Mouse (Mus musculus): ENCODE results near the gene Stam. TPM values are rescaled to one million over a fixed set of nuclear protein-coding genes. Genes with fewer than 3 reads are reported as not detected.
"Not testable (repeated sequence)": the region's sequence is repeated elsewhere in the genome, so short reads cannot be mapped to it uniquely, and the experiment has no call there.

Stam gene
- polyA plus RNA-seq, 1 experiment from 2014 or later = 63.3 TPM

DNA sequence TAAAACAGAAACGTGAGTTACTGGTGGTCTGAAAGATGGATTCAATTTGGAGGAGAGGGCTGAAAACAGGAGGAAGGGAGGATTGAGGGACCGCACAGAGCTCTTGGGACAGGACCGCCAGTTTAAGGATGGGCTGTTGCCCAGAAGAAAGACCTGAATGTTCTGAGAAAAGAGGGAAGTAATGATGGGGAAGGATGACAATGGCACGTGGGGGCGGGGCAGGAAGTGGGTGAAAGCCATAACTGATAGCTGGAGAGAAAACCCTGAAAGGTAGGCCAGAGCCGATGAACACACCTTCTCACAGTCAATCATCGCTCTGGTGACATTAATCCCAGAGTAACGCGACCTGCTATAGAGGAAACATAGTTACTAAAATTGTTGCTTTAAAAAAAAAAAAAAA, 4.6 kb downstream of the Stam start:
- H3K36me3 ChIP-seq (ENCODE audit: control insufficient read depth, insufficient read depth, low read length); H3K9ac ChIP-seq (ENCODE audit: low read depth, low read length); H3K4me2 ChIP-seq; H3K9me3 ChIP-seq (replicated peaks; ENCODE audit: control insufficient read depth, low read length); ATAC-seq (replicated peaks; ENCODE audit: insufficient number of reproducible peaks, low FRiP score, low TSS enrichment); H3K27ac ChIP-seq (ENCODE audit: low read depth, low read length); H3K27me3 ChIP-seq (ENCODE audit: control insufficient read depth, insufficient read depth, low read length); H3K4me3 ChIP-seq (ENCODE audit: low read depth, low read length): not testable (repeated sequence)
- 87% methylated on average over 8 of the region's 9 CpGs for WGBS (ENCODE audit: insufficient replicate concordance)
- peaks cover 11% of the 10 kb centered on the region for H3K4me1 ChIP-seq (ENCODE audit: control insufficient read depth, insufficient read depth, low read length)

DNA sequence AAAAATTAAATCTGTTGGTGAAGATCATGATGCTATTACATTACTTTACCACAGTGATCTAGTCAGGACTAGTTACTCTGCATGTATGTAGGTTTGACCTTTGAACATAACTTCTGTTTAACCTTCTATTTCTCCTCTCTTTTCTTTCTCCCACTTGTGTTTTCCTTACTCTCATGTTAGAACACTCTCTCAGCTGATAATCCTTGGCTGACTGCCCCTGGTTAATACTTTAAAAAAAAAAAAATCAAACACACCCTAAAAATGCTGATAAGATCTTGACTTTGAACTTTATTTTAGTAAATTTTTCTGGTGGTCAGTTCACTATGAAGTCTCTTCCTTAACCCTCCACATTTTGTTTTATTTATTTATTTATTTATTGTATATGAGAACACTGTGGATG, 26.6 kb downstream of the Stam start:
- Histone ChIP-seq H3K4me3 (ENCODE audit: low read depth, low read length) (no peak overlapping the region), H3K4me1 (ENCODE audit: control insufficient read depth, insufficient read depth, low read length) (0 out of 2 replicates have a peak, but pooled peaks cover 2% of the 10 kb centered on the region), H3K36me3 (ENCODE audit: control insufficient read depth, insufficient read depth, low read length) (0 out of 2 replicates have a peak, but pooled peaks cover 2% of the 10 kb centered on the region), H3K4me2 (no peak overlapping the region), H3K27ac (ENCODE audit: low read depth, low read length) (no peak overlapping the region), H3K27me3 (ENCODE audit: control insufficient read depth, insufficient read depth, low read length) (no peaks in the 10 kb centered on the region), H3K9ac (ENCODE audit: low read depth, low read length) (no peak overlapping the region), H3K9me3 (replicated peaks; ENCODE audit: control insufficient read depth, low read length) (no peaks in the 10 kb centered on the region)
- ATAC-seq (replicated peaks; ENCODE audit: insufficient number of reproducible peaks, low FRiP score, low TSS enrichment) = no peak

- no peak for ATAC-seq (replicated peaks; ENCODE audit: insufficient number of reproducible peaks, low FRiP score, low TSS enrichment)
- no peaks in the 10 kb centered on the region for H3K27me3 ChIP-seq (ENCODE audit: control insufficient read depth, insufficient read depth, low read length)
- H3K9me3 ChIP-seq (replicated peaks; ENCODE audit: control insufficient read depth, low read length) = no peaks in the 10 kb centered on the region
- no peak overlapping the region for H3K4me3 ChIP-seq (ENCODE audit: low read depth, low read length)
- H3K27ac ChIP-seq (ENCODE audit: low read depth, low read length) = no peak overlapping the region
- 0 out of 2 replicates have a peak, but pooled peaks cover 2% of the 10 kb centered on the region for H3K36me3 ChIP-seq (ENCODE audit: control insufficient read depth, insufficient read depth, low read length)
- 0 out of 2 replicates have a peak, but pooled peaks cover 2% of the 10 kb centered on the region for H3K4me1 ChIP-seq (ENCODE audit: control insufficient read depth, insufficient read depth, low read length)
- H3K9ac ChIP-seq (ENCODE audit: low read depth, low read length) = no peak overlapping the region
- H3K4me2 ChIP-seq = no peak overlapping the region
- WGBS (ENCODE audit: insufficient replicate concordance) = 82% methylated on average over 2 of the region's 2 CpGs
These were observed 28.7 kb downstream of the Stam start for GRCm38 (mm10) chr2:14102603-14103002.

DNA sequence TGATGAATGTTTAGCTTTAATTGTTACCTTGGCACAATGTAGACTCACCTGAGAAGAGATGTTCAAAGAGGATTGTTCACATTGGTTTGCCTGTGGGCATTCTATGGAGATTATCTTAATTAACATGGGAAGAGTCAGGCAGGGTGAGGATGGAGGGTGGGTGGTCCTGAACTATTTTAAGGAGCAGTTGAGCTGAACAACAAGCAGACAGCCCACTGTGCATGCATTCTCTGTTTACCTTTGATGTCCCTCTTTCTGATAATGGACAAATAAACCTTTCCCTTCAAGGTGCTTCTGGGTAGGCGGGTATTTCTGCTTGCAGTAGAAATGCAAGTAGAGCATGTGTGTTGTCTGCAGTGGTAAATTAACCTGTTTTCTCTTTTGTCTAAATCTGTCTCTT, 30.0 kb downstream of the Stam start:
- no peaks in the 10 kb centered on the region for H3K9me3 ChIP-seq (replicated peaks; ENCODE audit: control insufficient read depth, low read length)
- WGBS (ENCODE audit: insufficient replicate concordance) = 93% methylated on average over 1 of the region's 1 CpGs
- no peak for ATAC-seq (replicated peaks; ENCODE audit: insufficient number of reproducible peaks, low FRiP score, low TSS enrichment)
- 0 out of 2 replicates have a peak, but pooled peaks cover 2% of the 10 kb centered on the region for H3K4me1 ChIP-seq (ENCODE audit: control insufficient read depth, insufficient read depth, low read length)
- H3K27ac ChIP-seq (ENCODE audit: low read depth, low read length) = no peak overlapping the region
- H3K4me2 ChIP-seq = no peak overlapping the region
- 0 out of 2 replicates have a peak, but pooled peaks cover 2% of the 10 kb centered on the region for H3K36me3 ChIP-seq (ENCODE audit: control insufficient read depth, insufficient read depth, low read length)
- no peak overlapping the region for H3K4me3 ChIP-seq (ENCODE audit: low read depth, low read length)
- no peak overlapping the region for H3K9ac ChIP-seq (ENCODE audit: low read depth, low read length)
- no peaks in the 10 kb centered on the region for H3K27me3 ChIP-seq (ENCODE audit: control insufficient read depth, insufficient read depth, low read length)

DNA sequence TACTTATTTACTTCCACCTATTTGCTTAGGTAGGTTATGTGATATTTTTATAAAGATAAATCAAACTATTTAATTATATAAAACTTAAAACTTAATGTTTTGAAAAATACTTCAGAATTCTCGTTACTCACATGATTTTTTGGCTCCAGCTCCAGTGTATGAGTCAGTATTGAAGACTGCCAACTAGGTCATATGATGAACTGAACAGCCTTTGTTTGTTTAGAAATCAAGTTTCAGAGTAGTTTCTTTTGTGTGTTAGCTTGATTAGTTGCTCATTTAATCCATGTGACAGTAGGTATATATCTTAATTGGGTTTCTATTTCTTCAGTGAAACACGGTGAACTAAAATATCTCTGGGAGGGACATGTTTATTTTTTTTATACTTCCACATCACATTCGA, 33.8 kb downstream of the Stam start:
- no peak overlapping the region for H3K9ac ChIP-seq (ENCODE audit: low read depth, low read length)
- ATAC-seq (replicated peaks; ENCODE audit: insufficient number of reproducible peaks, low FRiP score, low TSS enrichment) = no peak
- no peaks in the 10 kb centered on the region for H3K27me3 ChIP-seq (ENCODE audit: control insufficient read depth, insufficient read depth, low read length)
- H3K4me3 ChIP-seq (ENCODE audit: low read depth, low read length) = no peak overlapping the region
- WGBS (ENCODE audit: insufficient replicate concordance) = 86% methylated on average over 3 of the region's 3 CpGs
- H3K27ac ChIP-seq (ENCODE audit: low read depth, low read length) = no peak overlapping the region
- no peaks in the 10 kb centered on the region for H3K4me1 ChIP-seq (ENCODE audit: control insufficient read depth, insufficient read depth, low read length)
- H3K4me2 ChIP-seq = no peak overlapping the region
- 0 out of 2 replicates have a peak, but pooled peaks cover 2% of the 10 kb centered on the region for H3K36me3 ChIP-seq (ENCODE audit: control insufficient read depth, insufficient read depth, low read length)
- H3K9me3 ChIP-seq (replicated peaks; ENCODE audit: control insufficient read depth, low read length) = no peaks in the 10 kb centered on the region

DNA sequence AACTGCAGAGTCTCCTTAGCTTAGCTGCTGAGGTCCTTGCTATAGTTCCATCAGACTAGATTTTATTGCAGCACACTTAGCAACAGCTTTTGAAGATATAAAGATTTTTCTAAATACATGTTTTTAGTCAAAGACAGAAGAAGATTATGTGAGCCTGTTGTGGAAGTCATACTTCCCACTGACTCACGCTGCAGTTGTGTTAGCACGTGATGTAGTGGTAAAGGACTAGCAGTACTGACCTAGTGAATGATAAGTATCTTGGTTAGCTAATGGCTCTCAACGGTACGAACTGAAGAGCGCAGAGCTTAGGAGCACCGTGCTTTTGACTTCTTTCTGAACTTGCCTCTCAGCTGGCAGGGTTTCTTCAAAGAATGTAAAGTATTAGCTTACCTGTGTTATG, 52.5 kb downstream of the Stam start:
- no peaks in the 10 kb centered on the region for H3K36me3 ChIP-seq (ENCODE audit: control insufficient read depth, insufficient read depth, low read length)
- 92% methylated on average over 6 of the region's 6 CpGs for WGBS (ENCODE audit: insufficient replicate concordance)
- H3K9ac ChIP-seq (ENCODE audit: low read depth, low read length) = no peak overlapping the region
- no peak for ATAC-seq (replicated peaks; ENCODE audit: insufficient number of reproducible peaks, low FRiP score, low TSS enrichment)
- H3K4me2 ChIP-seq = no peak overlapping the region
- no peak overlapping the region for H3K4me3 ChIP-seq (ENCODE audit: low read depth, low read length)
- no peaks in the 10 kb centered on the region for H3K4me1 ChIP-seq (ENCODE audit: control insufficient read depth, insufficient read depth, low read length)
- H3K9me3 ChIP-seq (replicated peaks; ENCODE audit: control insufficient read depth, low read length) = no peaks in the 10 kb centered on the region
- no peak overlapping the region for H3K27ac ChIP-seq (ENCODE audit: low read depth, low read length)
- H3K27me3 ChIP-seq (ENCODE audit: control insufficient read depth, insufficient read depth, low read length) = no peaks in the 10 kb centered on the region

DNA sequence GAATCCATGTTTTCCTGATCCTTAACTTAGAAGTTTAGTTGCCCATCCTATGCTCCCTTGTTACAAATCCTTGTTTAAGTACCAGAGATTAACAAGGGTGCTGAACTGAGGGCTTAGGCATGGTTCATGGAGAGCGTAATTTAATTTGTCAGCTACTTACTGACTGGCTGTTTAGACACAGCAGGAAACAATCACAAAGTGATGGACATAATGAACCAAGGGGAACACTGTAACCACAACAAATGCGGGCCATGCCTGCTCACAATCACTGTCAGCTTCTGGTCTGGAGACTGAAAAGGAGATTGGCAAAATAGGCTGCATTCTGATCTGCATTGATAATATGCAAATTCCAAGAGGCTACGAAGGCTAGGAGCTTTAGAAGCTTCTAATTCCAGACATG, 53.7 kb downstream of the Stam start:
- 66% methylated on average over 3 of the region's 3 CpGs for WGBS (ENCODE audit: insufficient replicate concordance)
- no peak overlapping the region for H3K4me3 ChIP-seq (ENCODE audit: low read depth, low read length)
- H3K4me2 ChIP-seq = no peak overlapping the region
- ATAC-seq (replicated peaks; ENCODE audit: insufficient number of reproducible peaks, low FRiP score, low TSS enrichment) = no peak
- H3K27ac ChIP-seq (ENCODE audit: low read depth, low read length) = no peak overlapping the region
- no peaks in the 10 kb centered on the region for H3K4me1 ChIP-seq (ENCODE audit: control insufficient read depth, insufficient read depth, low read length)
- no peaks in the 10 kb centered on the region for H3K27me3 ChIP-seq (ENCODE audit: control insufficient read depth, insufficient read depth, low read length)
- H3K9me3 ChIP-seq (replicated peaks; ENCODE audit: control insufficient read depth, low read length) = no peaks in the 10 kb centered on the region
- no peak overlapping the region for H3K9ac ChIP-seq (ENCODE audit: low read depth, low read length)
- H3K36me3 ChIP-seq (ENCODE audit: control insufficient read depth, insufficient read depth, low read length) = no peaks in the 10 kb centered on the region

- Histone ChIP-seq H3K9ac (ENCODE audit: low read depth, low read length) (no peak overlapping the region), H3K4me2 (no peak overlapping the region), H3K4me3 (ENCODE audit: low read depth, low read length) (no peak overlapping the region), H3K4me1 (ENCODE audit: control insufficient read depth, insufficient read depth, low read length) (no peaks in the 10 kb centered on the region), H3K27me3 (ENCODE audit: control insufficient read depth, insufficient read depth, low read length) (no peaks in the 10 kb centered on the region), H3K9me3 (replicated peaks; ENCODE audit: control insufficient read depth, low read length) (no peaks in the 10 kb centered on the region), H3K36me3 (ENCODE audit: control insufficient read depth, insufficient read depth, low read length) (no peaks in the 10 kb centered on the region; the same call in 1 of the 2 replicates), H3K27ac (ENCODE audit: low read depth, low read length) (no peak overlapping the region)
- ATAC-seq (replicated peaks; ENCODE audit: insufficient number of reproducible peaks, low FRiP score, low TSS enrichment) = no peak
- WGBS (ENCODE audit: insufficient replicate concordance) = 88% methylated on average over 12 of the region's 12 CpGs
These were observed 56.9 kb downstream of the Stam start for GRCm38 (mm10) chr2:14130641-14131339.
